Mouse (Mus musculus) right cerebral cortex, postnatal 14 days (tissue): Measurements from ENCODE around the gene Cfb.

ENCODE experiments used
- DNase-seq: peaks from one replicate; pipeline ENCODE4 v3.0.0; 2022

Cfb gene

DNA sequence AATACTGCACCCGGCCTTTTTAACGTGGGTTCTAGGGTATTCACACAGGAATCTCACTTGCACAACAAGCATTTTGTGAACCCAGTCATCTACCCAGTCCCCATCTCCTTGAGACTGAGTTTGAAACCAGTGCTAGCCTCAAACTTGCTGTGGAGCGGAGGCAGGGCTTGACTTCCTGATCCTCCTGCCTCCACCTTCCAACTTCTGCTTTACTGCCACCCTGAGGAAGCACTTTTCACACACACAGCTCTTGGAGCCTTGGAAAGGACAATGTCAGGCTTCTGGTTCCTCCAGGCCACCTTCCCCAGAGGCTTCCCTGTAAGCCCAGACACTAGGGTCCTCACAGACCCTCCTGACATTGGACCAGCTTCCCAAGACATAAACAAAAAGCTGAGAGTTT is 21.0 kb upstream of the Cfb start:
- DNase-seq, result no peak

DNA sequence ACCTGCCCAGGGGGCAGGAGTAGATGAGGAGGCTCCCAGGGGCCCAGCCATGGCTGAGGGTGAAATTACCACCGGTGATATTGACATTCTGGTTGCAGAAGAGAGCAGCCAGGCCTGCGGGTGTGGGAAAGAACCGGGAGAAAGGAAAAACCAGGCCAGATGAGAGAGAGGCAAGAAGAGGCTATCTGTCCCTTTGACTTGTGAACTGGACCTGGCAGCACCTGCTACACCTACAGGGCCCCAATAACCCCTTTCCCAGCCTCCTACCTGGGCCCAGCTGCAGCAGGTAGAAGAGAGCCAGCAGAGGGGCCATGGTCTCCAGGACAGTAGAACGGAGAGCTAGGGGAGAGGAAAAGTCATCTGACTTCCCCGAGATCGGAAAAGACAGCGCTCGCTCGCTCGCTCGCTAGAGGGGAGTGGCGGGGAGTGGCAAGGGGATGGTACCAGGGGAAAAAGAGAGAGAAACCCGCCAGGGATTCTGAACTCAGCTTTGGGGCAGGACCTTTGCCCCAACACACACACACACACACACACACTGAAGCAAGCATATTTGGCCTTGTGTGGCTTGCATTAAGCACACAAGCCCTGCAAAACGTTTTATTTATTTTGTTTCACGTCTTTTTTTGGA is 19.5 kb upstream of the Cfb start, which contains the start of gene Gm20547:
TSS of gene Gm20547 (minus strand) at position 360 of the 628 bp plus-strand sequence.
- no peak for DNase-seq

DNA sequence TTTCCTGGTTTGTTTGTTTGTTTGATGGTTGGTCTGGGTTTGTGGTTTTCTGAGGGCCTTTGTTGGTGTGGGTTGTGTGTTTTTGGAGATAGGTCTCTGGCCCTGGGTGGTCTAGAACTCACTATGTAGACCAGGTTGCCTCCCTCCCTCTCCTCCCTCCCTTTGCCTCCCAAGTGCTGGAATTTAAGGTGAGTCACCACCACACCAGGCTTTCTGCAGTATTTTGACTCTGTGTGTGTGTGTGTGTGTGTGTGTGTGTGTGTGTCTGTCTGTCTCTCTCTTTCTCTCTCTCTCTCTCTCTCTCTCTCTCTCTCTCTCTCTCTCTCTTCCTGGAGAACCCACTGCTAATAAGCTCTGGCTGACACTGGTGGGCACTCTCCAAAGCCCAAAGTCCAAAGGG is 18.8 kb upstream of the Cfb start:
- no peak for DNase-seq

DNA sequence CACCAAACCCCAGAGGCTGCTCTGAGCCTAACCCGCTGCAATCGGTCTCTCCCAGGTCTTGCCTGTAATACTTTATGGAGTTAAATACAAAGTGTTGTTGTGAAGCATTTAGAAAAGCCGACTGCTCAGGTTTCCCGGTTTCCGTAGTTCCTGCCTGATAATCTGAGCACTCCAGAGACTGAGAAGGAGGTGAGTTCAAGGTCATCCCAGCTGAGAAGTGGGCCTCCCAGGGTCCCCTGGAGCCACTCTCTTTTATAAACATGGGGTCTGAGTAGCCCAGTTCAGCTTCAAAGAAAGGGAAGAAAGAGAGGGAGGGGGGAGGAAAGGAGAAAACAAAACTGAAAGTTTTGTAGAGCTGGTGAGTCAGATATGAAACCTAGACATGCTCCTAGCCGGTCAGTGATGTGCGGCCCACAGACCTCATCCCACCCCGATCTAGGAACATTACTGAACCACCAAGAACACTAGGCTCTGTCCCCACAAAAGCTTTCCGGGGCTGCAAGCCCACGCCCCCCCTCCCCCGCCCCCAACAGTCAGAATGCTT is 17.1 kb upstream of the Cfb start, which contains the start of gene Zbtb12:
TSS of gene Zbtb12 (plus strand) at position 148 of the 544 bp plus-strand sequence.
- DNase-seq, result no peak

DNA sequence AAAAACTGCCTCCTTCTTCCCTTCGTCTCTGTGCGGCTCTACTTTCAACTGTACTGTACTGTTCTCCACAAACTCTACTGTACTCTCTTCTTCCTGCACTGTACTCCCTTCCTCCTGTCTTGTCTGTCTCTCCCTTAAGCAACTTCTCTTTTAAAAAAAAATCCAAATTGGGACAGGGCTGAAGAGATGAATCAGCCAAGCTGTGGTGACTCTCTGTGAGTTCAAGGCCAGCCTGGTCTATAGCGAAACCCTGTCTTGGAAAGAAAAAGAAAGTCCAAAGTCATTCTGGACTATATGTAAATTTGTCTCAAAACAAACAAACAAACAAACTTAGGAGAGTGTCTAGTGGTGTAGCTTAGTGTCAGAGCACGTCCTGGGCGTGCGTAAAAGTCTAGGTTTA is 12.0 kb upstream of the Cfb start:
- no peak for DNase-seq

DNA sequence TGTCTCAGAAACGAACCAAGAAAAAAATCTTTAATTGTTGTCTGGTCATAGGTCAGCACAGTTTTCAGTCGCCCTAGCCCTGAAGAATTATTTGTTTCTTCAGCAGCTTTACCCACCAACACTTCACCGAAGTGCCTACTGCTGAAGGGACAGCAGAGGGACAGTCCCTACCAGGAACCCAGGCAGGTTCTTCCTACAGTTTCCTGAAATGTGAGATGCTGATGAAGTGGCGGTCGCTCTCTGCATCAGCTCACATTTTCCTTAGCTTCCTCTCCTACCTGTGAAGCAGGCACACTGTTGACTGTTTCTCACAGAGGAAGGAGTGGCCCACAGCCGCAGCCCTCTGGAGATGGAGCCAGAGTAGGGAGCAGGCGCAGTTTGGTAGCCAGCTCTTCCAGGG is 3.7 kb upstream of the Cfb start:
- no peak for DNase-seq

DNA sequence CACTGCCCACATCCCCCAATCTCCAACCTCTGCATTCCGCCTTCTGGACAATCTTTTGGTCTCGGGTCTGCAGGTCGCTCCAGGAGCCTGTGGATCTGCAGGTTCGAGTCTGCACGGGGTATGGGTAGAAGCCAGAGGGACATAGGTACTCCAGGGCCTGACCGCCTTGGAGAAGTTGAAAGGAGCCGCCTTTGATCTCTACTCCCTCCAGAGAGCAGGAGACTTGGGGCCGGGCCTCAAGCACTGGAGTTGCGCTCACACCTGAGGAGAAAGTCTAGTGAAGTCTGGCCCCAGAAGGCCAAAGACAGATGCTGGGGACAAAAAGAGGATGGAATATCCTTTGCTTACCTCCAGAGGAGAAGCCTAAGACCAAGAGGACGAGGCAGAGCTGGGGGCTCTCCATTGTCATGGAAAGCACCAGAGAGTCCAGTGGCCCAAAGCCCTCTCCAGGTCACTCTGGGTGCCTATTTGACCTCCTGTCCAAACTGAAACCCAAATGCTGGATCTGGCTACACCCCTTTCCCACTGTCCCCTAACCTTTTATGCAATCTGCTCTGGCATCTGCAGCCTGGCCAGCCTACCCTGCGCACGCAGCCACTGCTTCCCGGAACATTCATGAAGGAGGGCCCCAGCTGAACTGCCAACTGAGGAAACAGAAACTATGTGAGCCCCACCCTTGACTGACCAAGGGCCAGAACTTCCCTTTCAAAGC is 458 bp downstream of the Cfb start:
- DNase-seq, result no peak

DNA sequence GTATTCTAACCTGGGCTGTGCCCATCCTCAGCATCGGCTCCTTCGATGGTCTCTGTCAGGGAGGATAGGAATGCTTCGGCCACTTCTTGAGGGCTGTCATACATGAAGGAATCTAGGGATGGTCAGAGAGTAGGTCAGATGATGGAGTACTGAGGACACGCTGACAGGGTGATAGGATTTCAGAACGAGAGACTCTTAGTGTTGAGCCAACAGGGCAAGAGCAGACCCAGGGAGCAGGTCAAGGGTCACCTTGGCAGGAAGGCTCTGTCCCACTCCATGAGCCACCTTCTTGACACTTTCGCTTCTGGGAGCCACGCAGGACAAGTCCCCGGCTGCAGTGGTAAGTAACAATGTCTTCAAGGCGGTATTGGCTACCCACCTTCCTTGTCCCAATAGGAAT is 1.8 kb downstream of the Cfb start:
- DNase-seq, result no peak

DNA sequence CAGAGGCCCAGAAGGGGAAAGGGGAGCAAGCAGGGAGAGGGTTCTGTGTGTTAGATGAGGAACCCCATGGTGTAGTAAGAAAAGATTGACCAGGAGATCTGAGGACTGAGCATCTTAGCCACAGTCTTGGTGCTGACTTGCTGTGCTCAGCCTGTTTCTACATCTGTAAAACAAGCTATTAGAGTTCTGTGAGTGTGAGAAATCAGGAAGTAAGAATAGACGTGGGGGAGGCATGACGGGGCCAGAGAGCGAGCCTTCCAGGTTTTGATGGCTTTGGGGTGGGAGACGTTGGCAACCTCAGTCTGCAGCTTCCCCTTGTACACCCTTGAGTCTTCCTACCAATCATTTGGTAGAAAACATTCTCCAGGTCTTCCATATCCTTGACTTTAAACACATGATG is 3.6 kb downstream of the Cfb start:
- no peak for DNase-seq

DNA sequence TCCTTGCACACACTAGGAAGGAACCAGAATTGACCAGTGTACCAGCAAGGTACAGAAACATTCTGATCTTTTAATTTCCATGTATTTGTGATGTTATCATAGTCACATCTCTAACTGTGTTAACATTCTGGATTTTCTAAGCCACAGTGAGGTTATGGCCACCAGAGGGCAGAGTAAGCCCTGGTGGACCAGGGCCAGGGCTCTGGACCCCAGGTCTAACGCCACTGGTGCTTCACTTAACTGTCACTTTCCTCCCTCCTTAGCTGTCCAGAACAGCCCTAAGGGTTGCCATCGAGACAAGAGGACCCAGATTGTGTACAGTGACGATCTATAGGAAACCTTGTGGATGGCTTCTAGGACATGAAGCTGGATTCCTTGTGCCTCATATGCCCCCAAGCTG is 6.5 kb downstream of the Cfb start:
- peak; percentile 43 for DNase-seq

DNA sequence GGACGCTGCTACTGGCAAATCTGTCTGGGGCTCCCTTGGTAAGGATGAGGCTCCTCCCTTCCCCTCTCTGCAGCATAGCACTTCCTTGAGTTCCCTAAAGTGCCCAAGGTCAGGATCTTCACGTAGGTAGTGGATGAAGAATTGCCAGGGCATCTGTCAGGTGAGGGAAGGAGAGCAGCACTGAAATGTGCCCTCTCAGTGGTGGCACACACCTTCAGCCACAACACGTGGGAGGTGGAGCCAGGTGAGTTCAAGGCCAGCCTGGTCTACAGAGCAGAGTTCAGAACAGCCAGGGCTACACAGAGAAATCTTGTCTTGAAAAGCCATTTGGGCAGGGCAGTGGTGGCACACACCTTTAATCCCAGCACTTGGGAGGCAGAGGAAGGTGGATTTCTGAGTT is 7.6 kb downstream of the Cfb start:
- no peak for DNase-seq

DNA sequence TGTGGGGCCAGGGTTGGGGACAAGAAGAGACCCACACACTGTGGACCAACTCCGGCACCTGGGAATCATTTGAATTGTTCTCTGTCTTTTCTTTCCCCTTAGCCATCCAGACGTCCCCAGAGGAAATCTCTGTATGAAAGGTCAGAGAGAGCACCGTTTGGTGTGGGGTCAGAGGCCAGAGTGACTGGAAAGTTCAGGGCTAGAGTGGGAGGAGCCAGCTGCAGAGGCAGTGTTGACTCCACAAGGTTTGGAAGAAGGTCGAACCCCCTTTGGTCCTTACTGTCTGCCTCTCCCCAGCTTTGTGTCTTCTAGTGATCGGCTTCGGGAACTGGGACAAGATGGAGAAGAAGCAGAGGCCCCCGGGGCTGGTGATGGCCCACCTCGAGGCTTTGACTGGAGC is 8.8 kb downstream of the Cfb start:
- no peak for DNase-seq

DNA sequence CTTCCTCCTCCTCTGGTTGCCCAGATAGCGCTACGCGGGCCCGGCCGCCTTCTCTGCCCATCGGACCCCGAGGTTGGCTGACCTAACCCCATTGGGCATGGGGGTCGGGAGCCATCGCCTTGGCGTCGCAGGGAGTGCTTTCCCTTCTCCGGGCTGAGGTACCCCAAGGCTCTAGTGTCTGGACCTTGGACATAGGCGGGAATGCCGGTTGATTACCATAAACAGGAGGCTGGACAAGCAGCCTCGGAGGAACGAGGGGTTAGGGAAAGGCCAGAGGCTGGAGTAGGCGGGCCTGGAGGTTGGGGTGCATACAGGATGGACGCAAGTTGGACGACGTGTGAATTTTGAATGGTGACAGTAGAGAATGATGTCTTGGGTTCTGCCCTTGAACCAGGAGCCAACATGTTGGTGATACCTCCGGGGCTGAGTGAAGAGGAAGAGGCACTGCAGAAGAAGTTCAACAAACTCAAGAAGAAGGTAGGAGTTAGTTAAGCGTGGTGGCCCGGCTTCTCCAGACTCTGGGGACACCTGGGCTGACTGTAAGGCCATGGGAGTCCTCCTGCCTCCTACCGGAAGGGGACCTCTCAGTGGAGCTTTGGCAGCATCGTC is 11.7 kb downstream of the Cfb start:
- no peak for DNase-seq

DNA sequence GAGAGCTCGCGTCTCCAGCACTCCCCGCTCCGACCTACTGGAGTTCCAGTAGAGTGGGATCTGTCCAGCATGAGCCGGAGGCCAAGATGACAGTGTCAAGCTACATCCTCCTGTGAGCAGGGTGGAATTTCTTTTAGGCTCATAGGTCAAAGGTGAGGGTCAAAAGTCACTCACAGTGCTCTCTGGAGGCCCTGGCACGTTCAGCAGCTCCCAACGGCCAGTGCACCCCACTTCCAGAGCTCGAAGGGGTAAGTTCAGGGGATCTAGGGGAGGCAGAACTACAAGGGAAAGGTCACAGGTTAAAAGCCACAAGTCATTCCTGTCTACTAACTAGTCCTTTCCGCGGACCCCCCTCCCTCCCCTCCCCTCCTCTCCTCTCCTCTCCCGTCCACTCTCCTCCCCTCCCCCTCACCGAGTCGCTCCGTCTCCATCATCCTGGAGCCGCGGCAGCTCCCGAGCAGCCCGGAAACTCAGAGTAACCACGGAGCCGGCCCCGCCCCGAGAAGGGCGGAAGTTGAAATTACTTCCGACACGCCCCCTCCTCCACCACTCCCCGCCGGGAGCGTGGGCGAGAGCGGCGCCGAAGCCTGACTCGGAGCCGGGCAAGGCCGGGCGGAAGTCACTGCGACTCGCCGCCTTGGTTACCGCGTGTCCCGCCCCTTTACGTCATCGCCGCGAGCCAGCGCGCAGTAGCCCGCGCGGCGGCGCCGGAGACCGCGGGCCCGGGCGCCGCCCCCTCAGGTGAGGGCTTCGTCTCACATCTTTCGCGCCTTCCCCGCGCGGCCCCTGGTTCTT is 12.4 kb downstream of the Cfb start, which contains the start of the genes Skiv2l and Nelfe:
TSS of gene Skiv2l (minus strand) at position 489 of the 795 bp plus-strand sequence.
TSS of gene Nelfe (plus strand) at position 670 of the 795 bp plus-strand sequence.
- DNase-seq, result peak; percentile 98

DNA sequence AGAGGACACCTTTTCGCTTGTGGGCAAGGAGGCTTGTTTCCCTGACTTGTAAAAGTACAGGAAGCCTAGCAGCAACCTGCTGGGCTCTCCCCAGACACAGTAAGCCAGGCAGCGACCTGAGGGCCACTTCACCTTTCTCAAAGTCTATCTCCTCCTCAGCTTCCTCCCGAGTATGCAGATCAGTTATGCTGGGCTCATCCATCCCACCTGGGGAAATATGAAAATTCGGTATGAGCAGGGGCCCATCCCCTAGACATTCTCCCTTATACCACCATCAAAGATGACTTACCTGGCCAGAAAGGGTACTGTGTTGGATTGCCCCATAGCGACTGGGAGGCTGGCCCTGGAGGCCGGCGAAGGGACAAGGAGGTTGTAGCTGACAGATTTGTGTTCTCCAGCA is 14.7 kb downstream of the Cfb start:
- DNase-seq, result no peak

DNA sequence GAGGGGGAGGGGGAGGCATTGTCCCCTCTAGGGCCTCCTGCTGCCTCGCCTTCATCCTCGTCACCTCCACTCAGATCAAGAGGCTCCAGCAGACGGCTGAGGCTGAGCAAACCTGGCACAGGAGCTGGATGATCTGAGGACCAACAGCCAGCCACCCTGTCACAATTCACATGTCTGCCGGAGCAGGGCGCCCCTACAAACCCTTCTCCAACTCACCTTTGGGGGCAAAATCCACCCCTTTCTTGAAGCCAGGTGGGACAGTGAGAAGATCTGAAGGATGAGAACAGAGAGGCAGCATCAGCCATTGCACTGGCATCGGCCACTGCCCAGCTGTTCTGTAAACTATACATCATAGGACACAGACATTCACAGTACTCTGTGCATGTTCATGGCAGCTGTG is 15.1 kb downstream of the Cfb start:
- no peak for DNase-seq

DNA sequence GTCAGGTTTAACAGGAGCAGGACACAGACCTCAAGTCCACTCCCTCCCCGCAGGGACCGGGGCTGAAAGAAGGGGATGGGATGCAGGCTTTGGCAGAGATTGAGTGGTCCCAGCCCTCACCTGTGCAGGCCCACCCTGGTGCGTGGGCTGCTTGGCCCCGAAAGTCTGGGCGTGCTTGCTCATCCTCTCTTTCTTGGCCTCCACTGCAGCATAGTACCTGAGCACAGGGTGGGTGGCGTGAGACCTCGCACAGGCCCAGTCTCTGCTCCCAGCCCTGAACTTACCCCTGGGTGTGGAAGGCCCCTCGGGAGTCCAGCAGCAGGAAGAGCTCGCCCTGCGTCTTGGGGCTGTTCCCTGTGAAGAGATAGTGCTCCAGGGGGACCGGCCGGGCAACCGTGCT is 17.4 kb downstream of the Cfb start:
- DNase-seq, result no peak

DNA sequence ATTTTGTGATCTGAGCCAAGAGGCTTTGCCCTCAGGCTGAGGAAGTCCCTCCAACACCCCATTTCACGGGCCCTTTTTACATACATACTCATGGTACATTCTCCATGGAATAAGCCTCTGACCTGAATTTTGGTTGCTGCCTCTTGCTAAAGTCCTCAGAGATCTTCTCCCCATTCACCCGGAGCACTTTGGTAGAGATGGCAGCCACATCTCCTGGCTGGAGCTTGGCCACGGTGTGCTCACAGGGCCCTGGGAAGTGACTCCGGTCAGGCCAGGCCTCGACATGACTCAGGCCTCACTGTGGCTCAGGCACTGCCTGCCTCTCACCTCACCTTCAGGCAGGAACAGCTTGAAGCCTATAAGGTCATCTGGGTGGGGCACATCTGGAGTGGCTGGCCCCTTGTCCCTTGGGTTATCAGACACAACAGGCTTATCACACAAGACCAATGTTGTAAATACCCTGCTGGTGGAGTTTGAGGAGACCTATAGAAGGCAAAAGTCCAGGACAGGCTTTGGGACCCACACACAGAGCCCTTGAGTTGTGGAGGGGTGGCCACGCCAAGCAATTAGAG is 21.5 kb downstream of the Cfb start:
- no peak for DNase-seq

DNA sequence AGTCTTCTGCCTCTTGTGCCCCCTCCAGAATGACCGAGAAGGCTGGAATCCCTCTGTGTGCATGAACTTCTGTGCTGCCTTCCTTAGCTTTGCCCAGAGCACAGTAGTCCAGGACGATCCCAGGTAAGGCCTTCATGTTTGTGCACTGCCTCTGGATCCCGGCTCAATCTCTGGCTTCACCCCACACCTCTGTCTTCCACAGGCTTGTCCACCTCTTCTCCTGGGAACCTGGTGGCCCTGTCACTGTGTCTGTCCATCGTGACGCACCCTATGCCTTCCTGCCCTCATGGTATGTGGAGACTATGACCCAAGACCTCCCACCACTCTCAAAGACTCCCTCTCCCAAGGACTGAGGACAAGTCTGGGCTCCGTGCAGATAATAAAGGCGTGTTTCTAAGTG is 23.5 kb downstream of the Cfb start:
- DNase-seq, result no peak

DNA sequence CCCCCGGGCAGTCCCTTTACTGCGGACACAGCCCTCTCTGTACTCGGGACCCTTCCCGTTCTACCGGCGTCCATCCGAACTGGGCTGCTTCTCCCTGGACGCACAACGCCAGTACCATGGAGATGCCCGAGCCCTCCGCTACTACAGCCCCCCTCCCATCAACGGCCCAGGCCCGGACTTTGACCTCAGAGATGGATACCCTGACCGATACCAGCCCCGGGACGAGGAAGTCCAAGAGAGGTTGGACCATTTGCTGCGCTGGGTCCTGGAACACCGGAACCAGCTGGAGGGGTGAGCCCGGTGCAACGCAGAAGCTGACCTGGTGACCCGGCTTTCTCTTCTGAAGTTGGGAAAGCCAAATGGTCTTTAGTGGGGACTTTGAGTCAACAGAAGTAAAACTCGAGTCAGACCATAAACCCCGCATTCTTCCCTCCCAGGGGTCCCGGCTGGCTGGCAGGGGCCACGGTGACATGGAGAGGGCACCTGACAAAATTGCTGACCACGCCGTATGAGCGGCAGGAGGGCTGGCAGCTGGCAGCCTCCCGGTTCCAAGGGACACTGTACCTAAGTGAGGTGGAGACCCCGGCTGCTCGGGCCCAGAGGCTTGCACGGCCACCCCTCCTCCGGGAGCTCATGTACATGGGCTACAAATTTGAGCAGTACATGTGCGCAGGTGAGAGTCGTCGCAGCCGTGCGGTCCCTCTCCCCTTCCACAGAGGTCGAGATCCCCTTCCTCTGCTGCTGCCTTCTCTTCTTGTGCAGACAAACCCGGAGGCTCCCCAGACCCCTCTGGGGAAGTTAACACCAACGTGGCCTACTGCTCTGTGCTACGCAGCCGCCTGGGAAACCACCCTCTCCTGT is 24.6 kb downstream of the Cfb start:
- DNase-seq, result no peak

DNA sequence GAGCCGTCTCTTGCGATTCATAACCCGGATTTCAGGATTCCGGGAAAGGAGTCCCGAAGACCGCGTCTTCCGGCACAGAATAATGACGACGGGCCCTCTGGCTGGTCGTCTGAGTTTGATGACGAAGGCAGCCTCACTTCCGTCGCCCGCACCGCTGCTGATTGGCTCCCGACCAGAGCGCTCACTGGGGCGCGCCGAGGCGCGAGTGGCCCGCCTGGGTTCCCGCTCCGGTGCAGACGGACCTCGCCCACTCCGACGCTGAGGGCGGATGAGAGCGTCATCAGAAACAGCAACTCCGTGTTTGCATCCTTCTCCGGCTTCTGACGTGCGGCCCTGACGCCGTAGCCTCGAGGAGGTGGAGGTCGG is 25.5 kb downstream of the Cfb start, which contains the start of the genes Stk19 and Dxo:
TSS of gene Stk19 (minus strand) at position 90 of the 366 bp plus-strand sequence.
TSS of gene Dxo (plus strand) at position 164 of the 366 bp plus-strand sequence.
- peak; percentile 98 for DNase-seq
